Mouse (Mus musculus) embryonic fibroblast, embryonic 13.5 days (primary cell): Measurements from ENCODE around the gene Gabbr2.

Source experiments
- CTCF ChIP-seq: IDR thresholded peaks from 2 replicates; pipeline ENCODE4 v1.5.1; 2011; ENCODE audit warnings: mild to moderate bottlenecking, control low read depth, low read length, moderate library complexity, borderline replicate concordance; ENCODE audit not compliant: insufficient read depth
- POLR2A ChIP-seq: IDR thresholded peaks from 2 replicates; pipeline ENCODE4 v1.6.1; 2011; ENCODE audit warnings: low read depth, mild to moderate bottlenecking, control low read depth, low read length, moderate library complexity

- TF ChIP-seq CTCF (no peak), POLR2A (no peak)
Observed at GRCm38 (mm10) chr4:46771116-46771515, 220.6 kb downstream of the Gabbr2 start.
